Mouse (Mus musculus) inflammation-experienced regulatory T-cells, adult 16 weeks (primary cell): ENCODE results near the gene Mov10. TPM values are rescaled to one million over a fixed set of nuclear protein-coding genes. Genes with fewer than 3 reads are reported as not detected.

Experiments used
- polyA plus RNA-seq: library from polyadenylated mRNA; unstranded; fragments of 100-300 nt; shearing (Covaris generic); gene quantifications from one replicate; pipeline ENCODE4 v1.2.1, GENCODE M21; 2017

Gene Mov10
- polyA plus RNA-seq = 52.7 TPM

DNA sequence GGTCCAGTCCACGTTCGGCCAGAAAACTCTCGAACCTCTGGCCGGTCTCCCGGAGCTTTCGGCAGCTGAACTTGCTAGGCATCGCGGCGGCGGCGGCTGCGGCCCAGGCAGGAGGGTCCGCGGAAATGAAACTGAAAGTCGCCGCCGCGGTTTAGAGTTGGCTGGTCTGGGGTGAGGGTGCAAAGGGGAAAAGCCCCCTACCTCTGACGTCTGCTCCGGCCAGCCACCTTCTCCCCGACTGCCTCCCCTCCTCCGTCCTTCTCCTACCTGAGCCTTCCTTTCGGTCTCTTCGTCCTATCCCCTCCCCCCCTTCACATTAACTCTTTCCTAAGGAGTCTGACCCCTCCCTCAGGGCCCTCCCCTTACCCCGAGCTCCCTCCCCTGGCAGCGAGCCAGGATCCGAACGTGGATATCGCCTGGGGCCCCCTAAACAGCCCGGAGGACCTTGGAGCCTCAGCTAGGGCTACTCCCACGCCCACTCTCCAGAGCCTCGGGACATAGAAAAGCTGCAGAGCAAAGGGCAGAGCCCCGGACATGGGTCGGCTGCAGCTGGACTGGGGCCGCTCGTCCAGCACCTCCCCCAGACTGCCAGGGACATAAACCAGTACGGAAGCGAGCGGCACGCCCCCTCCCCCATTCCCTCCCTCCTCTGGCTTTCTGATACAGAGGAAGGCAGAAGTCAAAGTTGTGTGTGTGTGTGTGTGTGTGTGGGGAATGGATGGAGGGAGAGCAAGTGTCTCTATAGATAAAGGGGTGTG is at the start of gene Mov10:
Gene Mov10, minus strand, starts transcription at position 573 of the 758 bp plus-strand sequence.

DNA sequence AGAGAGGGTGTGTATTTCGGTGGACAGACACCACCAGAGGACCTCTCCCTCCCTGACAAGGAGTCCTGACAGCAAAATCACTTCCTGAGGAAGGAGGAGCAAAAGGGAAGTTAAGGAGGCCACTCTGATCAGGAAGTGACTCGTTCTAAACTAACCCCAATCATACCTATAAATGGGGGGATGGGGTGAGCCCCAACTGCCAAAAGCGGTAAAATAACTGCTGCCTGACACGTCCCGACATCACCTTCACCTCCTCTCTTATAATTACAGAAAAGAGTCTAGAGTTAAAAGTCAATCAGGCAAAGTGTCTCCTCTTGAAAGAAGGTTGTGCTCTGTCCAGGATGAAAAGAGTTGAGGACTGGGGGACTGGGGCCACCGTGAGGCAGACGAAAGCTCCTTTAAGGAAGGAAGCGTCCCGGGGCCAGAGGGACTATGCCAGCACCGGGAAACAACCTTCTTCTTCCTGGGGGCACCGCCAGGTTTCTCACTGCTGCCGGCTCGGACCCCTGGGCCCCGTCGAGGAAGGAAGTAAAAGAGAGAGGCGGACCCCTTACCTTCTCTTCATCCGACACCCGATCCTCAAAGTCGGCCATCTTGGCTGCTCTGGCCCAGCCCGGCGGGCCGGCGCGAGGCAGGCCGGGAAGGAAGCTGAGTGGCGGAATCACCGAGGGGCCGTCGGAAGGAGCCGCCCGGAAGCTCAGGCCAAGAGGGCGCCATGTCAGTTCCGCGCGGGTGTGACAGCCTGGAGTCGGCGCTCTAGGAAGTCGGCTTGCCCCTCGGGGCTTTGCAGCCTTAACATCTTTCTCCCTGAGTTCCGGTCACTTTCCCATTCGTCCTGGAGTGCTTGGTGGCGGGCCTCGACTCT is 45.7 kb upstream of the Mov10 start, which contains the start of the genes St7l and Capza1:
Gene St7l, plus strand, starts transcription at position 220 of the 865 bp plus-strand sequence.
Gene Capza1, minus strand, starts transcription at position 720 of the 865 bp plus-strand sequence.

DNA sequence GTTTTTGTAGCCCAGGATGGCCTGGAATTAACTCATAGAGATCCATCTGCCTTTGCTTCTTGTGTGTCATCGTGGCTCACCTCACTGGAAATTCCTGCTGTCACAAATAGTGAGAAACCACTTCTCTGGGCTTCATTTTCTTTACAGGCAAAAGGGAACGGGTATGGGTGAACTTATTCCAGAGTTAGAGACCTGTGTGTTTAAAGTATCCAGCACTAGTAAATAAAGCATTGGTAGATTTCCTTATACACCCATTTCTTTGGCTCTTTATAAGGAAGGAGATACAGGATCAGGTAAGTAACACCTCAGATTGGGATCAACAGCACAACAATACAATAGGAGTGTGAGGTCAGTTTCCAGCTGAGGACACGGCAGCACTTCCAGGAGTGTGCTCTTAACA is 30.3 kb downstream of the Mov10 start, which contains the start of gene Rhoc:
Gene Rhoc, plus strand, starts transcription at position 301 of the 400 bp plus-strand sequence.

DNA sequence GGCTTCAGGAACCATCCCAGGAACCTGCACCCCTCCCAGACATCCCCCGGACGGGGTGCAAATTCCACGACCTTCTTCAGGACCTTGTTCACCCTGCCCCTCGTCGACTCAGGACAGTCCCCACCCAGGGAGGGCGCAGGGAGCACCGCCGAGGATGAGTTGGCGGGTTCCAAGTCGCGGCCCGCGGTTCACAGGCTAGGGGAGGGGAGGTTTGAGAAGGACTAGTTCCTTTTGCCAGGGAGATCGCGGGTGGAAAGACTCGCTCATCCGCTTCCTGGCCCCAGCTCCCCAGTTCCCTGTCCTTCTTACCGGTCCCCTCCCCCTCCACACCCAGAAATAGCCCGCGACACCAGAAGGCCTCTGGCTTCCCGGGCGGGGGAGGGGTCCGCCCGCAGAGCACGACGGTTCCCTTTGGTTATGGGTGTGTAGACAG is 36.9 kb downstream of the Mov10 start, which contains the start of gene Fam19a3:
Gene Fam19a3, minus strand, starts transcription at position 370 of the 433 bp plus-strand sequence.

DNA sequence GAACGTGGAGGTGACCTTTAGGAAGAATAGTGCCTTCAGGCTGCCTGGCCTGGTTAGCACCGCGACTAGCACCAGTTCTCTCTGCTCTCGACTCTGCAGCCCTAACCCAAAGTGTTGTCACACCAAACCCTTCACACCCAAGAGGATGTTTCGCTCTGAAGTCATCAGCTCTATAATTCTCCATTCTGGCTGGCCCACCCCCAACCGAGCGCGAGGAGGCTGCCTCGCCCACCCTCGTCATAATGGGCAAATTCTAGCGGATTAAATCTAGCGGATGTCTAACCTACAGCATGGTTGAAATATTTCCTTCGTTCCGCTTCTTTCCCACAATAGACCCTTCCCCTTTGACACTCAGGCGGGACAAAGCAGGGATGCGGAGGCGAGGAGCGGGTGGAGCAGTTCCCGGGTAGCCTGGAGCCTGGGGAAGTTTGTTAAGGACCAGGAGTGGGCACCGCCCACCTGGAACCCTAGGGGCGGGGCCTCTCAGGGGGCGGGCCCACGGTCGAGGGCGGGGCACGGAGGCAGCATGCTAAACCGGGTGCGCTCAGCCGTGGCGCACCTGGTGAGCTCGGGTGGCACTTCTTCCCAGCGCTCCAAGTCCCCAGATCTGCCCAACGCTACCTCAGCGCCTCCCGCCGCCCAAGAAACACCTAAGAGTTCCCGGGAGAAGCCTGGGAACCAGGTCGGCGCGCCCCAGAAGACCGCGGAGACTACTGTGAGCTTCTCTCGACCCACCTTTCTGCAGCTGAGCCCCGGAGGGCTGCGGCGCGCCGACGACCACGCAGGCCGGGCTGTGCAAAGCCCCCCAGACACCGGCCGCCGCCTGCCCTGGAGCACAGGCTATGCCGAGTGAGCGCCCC is 37.6 kb downstream of the Mov10 start, which contains the start of gene Ppm1j:
Gene Ppm1j, plus strand, starts transcription at position 496 of the 860 bp plus-strand sequence.

Other genes with a start within 250 kb of the Mov10 start
- gene Slc16a1, start 179.9 kb downstream of the Mov10 start, polyA plus RNA-seq = 24.2 TPM
- gene Ppm1j, start 37.5 kb downstream of the Mov10 start, polyA plus RNA-seq = 70.4 TPM
- 3.2 TPM for gene Fam19a3, start 36.7 kb downstream of the Mov10 start, polyA plus RNA-seq
- 15.0 TPM for gene Rhoc, start 30.2 kb downstream of the Mov10 start, polyA plus RNA-seq
- 51.9 TPM for gene St7l, start 45.4 kb upstream of the Mov10 start, polyA plus RNA-seq
- 582 TPM for gene Capza1, start 45.9 kb upstream of the Mov10 start, polyA plus RNA-seq
- gene Wnt2b, start 143.4 kb upstream of the Mov10 start, polyA plus RNA-seq = 0.23 TPM
- 0.40 TPM for gene Cttnbp2nl, start 234.6 kb upstream of the Mov10 start, polyA plus RNA-seq
- gene 4930564D02Rik, start 248.3 kb upstream of the Mov10 start, polyA plus RNA-seq = not detected